Mouse (Mus musculus) 416B (cell line): Measurements from ENCODE around the gene Gm5136.

ENCODE experiments used
- DNase-seq: peaks from one replicate; pipeline ENCODE4 v3.0.0; 2011; ENCODE audit warnings: low read depth

The Gm5136 gene

GRCm38 (mm10) chr10:108699946-108700345 is at the start of gene Gm5136:
Gm5136 (minus strand) TSS chr10:108700160.
- no peak for DNase-seq

- DNase-seq, result no peak
These were observed 43.8 kb upstream of the Gm5136 start for GRCm38 (mm10) chr10:108743759-108744158.

DNA sequence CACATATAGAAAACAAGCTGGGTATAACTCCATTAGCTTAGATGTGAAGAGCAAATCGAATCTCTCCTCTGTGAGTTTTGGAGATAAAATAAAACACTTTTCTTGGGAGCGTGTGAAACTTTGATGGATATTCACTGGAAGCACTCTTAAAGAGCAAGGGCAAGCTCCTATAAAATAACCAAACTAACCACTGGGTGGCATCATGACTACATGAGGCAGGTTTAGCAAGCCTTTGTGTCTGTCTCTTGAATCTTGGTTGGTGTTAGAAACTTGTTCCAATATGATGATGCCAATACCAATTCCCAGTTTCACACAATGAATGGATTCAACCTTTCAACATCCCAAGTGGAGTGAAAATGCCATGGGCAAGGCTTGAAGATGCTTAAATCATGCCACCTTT is 34.0 kb upstream of the Gm5136 start:
- DNase-seq, result peak; percentile 17

DNA sequence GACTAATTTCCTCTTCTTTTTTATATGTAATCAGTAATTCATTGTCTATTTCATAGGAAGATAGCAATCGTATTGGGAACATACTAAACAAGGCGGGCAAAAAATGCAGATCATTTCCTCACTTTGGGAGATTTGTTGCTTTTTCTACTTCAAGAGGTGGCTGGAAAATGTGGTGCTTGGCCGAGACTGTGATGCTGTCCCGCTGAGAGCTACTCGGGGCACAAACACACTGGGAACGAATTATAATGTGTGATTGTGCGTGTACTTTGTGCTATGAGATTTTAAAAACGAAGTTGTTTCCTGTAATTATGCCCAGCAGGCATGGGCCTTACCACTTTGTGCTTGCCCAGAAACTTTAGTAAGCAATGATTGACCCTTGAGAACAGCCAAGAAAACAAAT is 29.0 kb upstream of the Gm5136 start:
- no peak for DNase-seq

GRCm38 (mm10) chr10:108726391-108726790 is 26.4 kb upstream of the Gm5136 start:
- no peak for DNase-seq

DNA sequence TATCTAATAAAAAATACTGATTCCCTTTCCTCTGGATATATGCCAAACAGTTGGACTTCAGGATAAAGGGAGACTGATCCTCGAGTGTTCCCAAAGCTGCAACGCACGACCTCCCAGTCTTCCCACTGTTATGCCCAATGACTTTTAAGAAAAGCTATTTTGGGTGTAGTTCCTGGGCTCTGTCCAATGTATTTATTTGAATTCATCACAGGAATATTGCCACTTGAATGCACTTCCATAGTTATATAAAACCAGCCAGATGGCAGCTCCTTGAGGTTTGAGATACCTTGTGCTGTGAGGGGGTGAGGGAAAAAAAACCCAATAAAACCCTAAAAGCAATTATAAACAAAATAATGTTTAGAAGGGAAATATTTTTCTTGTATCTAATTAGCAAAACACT is 24.9 kb upstream of the Gm5136 start:
- DNase-seq, result no peak

GRCm38 (mm10) chr10:108710514-108710913 is 10.6 kb upstream of the Gm5136 start:
- no peak for DNase-seq

- DNase-seq, result no peak
These were observed 5.7 kb upstream of the Gm5136 start for GRCm38 (mm10) chr10:108705658-108706057.

- no peak for DNase-seq
These were observed 1.6 kb upstream of the Gm5136 start for GRCm38 (mm10) chr10:108701361-108702128.

DNA sequence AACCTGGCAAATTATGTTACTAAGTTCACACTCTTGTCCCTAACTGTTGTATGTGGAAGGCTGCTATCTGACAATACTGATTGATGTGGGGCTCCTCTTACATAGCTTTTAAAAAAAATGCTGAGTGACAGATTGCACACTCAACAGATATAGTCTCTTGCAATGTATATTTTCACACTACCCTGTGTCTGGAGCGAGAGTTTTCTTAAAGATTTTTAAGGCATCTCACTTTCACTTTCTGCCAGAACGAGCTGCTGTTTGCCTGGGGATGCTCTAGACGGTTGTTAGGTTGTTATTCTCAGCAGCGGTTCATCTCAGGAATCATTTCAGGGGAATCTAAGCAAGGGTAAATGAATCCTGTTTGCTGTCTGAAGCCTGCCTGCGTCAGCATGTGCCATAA is 2.9 kb downstream of the Gm5136 start:
- DNase-seq, result no peak

DNA sequence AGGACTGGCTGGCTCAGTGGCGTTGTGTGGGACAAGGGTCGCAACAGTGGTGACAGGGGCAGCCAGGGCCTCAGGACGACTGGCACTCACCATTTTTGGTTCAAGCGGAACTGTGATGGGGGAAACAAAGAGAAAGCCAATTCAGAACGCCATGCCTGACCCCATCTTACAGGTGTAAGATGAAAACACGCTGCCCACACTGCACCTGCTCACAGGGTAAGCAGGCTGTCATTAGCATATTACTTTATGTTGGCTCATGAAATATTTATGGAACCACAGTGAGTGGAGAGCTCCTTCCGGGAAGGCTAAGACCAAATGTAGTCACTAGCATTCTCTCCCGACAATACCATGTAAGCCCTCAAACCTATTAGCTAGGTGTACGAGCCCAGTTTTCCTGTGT is 9.0 kb downstream of the Gm5136 start:
- no peak for DNase-seq

DNA sequence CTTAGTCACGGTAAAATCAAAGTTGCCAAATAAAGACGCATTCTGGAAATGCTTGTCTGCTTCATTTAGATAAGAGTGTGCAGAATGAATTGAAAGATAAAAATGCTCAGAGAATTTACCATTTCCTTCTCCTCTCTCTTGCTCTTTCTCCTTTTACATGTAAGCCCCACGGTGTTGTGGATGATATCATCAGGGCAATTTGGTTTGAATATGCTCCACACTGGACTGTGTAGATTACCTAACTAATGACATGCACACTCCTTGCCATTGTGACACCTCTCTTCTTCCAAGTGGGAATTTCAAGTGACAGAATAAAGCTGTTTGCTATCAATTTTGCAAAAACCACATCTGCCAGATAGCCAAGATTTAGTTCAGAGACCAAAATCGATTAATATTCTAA is 13.3 kb downstream of the Gm5136 start:
- no peak for DNase-seq

- DNase-seq, result no peak
These were observed 20.1 kb downstream of the Gm5136 start for GRCm38 (mm10) chr10:108679675-108680390.

DNA sequence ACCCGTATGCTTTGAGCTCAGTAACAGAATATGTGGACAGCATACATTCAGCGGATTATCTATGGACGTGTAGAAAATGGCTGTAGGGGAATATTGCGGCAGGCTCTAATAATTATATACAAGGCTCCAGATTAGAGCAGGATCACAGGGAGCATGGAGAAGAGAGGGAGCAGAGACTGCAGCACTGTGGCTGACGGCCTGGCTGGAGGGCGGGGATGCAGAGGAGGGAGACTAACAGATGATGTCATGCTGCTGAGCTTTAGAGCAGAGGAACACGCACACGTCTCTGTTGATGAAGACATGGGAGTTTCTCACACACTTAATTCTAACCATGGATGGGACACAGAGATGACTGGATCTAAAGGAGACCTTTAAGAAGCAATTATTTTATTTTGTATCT is 22.9 kb downstream of the Gm5136 start:
- no peak for DNase-seq

DNA sequence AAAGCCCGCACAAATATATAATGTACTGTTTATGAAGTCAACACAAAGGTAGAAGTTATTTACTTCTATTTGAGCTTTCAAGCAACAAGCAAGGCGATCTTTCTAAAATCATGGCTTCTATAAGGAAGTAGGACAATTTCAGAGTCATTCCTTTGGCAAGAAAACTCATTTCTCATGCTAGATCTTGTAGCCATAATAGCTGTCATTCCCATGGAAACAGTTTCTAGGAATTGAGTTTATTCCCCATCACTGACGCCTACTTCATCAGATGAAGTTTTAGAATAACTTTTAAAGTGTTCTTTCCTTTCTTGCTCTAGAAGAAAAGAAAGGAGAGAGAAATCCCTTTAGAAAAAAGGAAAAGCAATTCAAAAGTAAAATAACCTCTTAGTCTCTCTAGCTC is 31.0 kb downstream of the Gm5136 start:
- no peak for DNase-seq

DNA sequence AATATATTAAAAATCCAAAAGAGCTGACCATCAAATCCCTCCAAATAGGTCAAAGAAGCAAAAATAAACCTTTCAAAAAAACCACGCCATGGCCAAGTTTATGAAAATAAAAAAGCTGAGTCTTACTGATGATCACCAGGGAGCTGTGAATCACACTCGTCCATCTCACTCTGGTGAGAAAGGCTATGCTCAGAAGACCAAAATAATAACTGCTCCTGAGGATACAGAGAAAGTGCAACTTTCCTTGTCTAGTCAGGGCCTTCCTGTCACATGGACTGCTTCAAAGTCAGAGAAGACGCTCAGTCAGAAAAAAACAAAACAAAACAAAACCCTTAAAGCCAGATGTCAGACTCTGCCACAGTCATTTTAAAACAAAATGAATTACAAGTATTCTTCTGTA is 39.7 kb downstream of the Gm5136 start:
- DNase-seq, result no peak

DNA sequence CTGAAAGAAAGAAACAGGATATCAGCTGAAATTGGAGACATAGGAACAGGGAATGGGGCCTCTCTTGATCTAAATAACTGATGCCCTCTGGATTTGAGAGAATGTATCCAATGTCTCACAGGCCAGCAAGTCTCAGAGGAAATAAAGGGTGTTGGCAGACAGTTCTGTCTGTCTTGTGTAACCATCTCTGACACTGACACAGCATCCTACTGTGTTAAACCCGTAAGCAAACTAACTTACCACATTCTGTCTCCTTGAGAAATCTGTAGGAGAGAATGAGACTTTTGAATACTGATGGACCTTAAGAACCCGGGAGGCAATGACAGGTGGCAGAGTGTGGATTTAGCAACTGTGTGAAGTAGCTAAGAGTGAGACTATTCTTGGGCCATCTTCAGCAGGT is 41.7 kb downstream of the Gm5136 start:
- DNase-seq, result no peak

GRCm38 (mm10) chr10:108657669-108658068 is 42.3 kb downstream of the Gm5136 start:
- DNase-seq, result no peak

DNA sequence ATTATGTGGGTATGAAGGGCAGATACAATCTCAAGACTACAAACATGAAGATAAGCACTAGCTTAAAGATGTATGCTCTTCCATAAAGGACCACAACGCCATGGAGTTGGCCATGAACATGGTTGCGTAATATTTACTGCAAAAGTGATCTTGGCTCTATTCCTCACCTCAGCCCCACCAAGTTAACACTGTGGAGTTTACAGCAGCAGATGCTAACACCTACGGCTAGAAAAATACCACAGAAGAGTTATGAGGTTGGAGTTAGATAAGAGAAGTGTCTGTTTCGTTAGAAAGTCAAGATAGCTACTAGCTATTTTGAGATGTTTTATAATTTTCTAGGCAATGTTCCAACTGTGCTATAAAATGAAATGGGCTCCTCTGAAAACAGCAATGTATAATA is 43.1 kb downstream of the Gm5136 start:
- DNase-seq, result no peak

GRCm38 (mm10) chr10:108655074-108655473 is 44.9 kb downstream of the Gm5136 start:
- DNase-seq, result no peak

DNA sequence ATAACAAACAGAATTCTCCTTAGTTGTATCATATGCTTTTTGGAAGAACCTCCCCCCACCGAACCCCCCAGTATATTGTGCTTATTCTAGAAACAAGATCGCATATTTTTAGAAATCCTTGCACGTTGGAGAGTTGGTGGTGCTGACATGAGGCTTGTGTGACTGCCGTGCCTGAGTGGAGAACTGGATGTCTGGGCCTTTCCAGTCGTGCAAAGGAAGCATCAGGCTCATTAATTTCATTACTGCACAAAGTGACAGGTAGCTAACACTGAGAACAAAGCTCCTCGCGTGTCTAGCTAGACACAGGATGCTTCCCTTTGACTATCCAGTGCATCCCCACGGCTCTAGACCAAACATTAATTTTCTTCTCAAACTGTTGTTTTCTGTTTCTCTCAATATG is 47.1 kb downstream of the Gm5136 start:
- no peak for DNase-seq

GRCm38 (mm10) chr10:108652066-108652465 is 47.9 kb downstream of the Gm5136 start:
- no peak for DNase-seq

DNA sequence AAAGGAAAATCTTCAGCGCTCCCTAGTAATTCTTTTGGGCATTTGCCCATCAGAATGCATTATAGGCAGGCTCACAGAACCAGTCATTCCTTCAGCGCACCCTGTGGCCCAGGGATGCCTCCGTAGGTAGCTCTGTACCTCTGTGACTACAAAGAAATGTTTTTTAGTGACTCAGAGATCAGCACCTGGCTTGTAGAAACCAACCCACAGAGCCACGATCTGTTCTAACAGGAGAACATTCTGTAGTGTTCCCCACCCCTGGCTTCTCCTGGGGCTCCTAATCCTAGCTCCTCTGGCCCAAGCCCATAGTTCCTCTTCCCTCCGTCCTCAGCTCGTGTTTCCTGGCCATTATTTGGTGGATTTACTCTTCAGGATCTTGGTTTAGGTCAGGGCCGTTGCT is 50.8 kb downstream of the Gm5136 start:
- no peak for DNase-seq
